Mouse (Mus musculus) lung, postnatal 0 days (tissue): ENCODE measurements around the gene Rab37. TPM values are rescaled to one million over a fixed set of nuclear protein-coding genes. Genes with fewer than 3 reads are reported as not detected.

Source experiments
- ATAC-seq: fragments of 200-750 bp; cut with Nextera tagmentation; 2 replicates; pipeline ENCODE4 v1.8.0; 2017; ENCODE audit warnings: moderate library complexity
- DNase-seq: peaks from one replicate; pipeline ENCODE4 v3.0.0-alpha.2; 2016; ENCODE audit warnings: low spot score
- H3K27ac ChIP-seq: fragments of 300-500 bp; sonication (generic); 2 replicates; pipeline ENCODE4 v1.5.1; 2014; ENCODE audit warnings: antibody characterized with exemption, mild to moderate bottlenecking, low read length, mixed read lengths
- H3K27me3 ChIP-seq: fragments of 300-500 bp; sonication (generic); replicated peaks from 2 replicates; pipeline ENCODE4 v1.6.1; 2014; ENCODE audit warnings: low read length, mixed read lengths; ENCODE audit not compliant: insufficient read depth
- H3K36me3 ChIP-seq: fragments of 300-500 bp; sonication (generic); 2 replicates; pipeline ENCODE4 v1.6.1; 2014; ENCODE audit warnings: low read length, mixed read lengths; ENCODE audit not compliant: insufficient read depth
- H3K4me1 ChIP-seq: fragments of 300-500 bp; sonication (generic); 2 replicates; pipeline ENCODE4 v1.6.1; 2014; ENCODE audit warnings: antibody characterized with exemption, low read depth, low read length, mixed read lengths; ENCODE audit not compliant: insufficient read depth
- H3K4me2 ChIP-seq: fragments of 300-500 bp; sonication (generic); replicated peaks from 2 replicates; pipeline ENCODE4 v1.6.1; 2014; ENCODE audit warnings: low read depth, mild to moderate bottlenecking, low read length, moderate library complexity, mixed read lengths
- H3K4me3 ChIP-seq: fragments of 300-500 bp; sonication (generic); 2 replicates; pipeline ENCODE4 v1.5.1; 2014; ENCODE audit warnings: low read depth, low read length
- H3K9ac ChIP-seq: fragments of 300-500 bp; sonication (generic); replicated peaks from 2 replicates; pipeline ENCODE4 v1.6.1; 2014; ENCODE audit warnings: low read depth, mild to moderate bottlenecking
- H3K9me3 ChIP-seq: fragments of 300-500 bp; sonication (generic); 2 replicates; pipeline ENCODE4 v1.6.1; 2016; ENCODE audit warnings: low read length, mixed read lengths
- CTCF ChIP-seq: IDR thresholded peaks from 2 replicates; pipeline ENCODE4 v1.5.1; 2016; ENCODE audit warnings: antibody characterized with exemption, mild to moderate bottlenecking
- EP300 ChIP-seq: IDR thresholded peaks from 2 replicates; pipeline ENCODE4 v1.6.1; 2016; ENCODE audit warnings: antibody characterized with exemption, mild to moderate bottlenecking, control low read depth
- WGBS: fragments of 180-500 bp; shearing (Covaris S2); extraction: QIAGEN DNeasy Blood & Tissue Kit; methylation state at CpG from one replicate; pipeline ENCODE4 v1.1.7; 2014; 5-methylcytosine and 5-hydroxymethylcytosine counted together
- polyA plus RNA-seq: library from polyadenylated mRNA; unstranded; fragments of >200 nt; fragmentation: Nextera tagmentation; extraction: Ambion mirVana; gene quantifications from 2 replicates; pipeline ENCODE4 v1.2.1, GENCODE M21; 2015

Gene Rab37
- polyA plus RNA-seq, 1 experiment from 2014 or later, result 0.85 TPM

DNA sequence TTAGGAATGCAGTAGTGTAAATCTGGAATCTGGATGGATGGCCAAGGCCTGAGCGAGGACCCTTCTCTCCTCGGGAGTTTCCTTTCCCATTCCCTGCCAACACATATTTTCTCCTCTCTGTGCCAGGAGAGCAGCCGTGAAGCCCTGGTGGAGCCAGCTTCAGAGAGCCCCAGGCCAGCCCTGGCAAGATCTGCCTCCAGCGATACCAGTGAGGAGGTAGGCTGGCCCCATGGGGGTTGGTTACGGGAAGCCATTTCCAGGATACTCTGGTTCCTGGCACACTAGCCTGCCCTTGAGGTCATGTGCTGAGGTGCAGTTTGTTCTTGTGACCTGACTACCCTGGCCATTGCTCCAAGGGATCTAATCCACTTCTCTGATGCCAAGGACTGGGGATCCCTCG lies 88.7 kb downstream of the Rab37 start:
- Histone ChIP-seq H3K9me3 (no peaks in the 10 kb centered on the region), H3K4me2 (no peak overlapping the region), H3K36me3 (no peaks in the 10 kb centered on the region), H3K4me1 (peaks cover 6% of the 10 kb centered on the region; the same call in 1 of the 2 replicates), H3K4me3 (no peak overlapping the region), H3K9ac (no peak overlapping the region), H3K27me3 (no peaks in the 10 kb centered on the region), H3K27ac (no peak overlapping the region)
- ATAC-seq, result no peak
- DNase-seq, result no peak
- WGBS, result 76% methylated on average over 6 of the region's 6 CpGs
- TF ChIP-seq EP300 (no peak), CTCF (no peak)

DNA sequence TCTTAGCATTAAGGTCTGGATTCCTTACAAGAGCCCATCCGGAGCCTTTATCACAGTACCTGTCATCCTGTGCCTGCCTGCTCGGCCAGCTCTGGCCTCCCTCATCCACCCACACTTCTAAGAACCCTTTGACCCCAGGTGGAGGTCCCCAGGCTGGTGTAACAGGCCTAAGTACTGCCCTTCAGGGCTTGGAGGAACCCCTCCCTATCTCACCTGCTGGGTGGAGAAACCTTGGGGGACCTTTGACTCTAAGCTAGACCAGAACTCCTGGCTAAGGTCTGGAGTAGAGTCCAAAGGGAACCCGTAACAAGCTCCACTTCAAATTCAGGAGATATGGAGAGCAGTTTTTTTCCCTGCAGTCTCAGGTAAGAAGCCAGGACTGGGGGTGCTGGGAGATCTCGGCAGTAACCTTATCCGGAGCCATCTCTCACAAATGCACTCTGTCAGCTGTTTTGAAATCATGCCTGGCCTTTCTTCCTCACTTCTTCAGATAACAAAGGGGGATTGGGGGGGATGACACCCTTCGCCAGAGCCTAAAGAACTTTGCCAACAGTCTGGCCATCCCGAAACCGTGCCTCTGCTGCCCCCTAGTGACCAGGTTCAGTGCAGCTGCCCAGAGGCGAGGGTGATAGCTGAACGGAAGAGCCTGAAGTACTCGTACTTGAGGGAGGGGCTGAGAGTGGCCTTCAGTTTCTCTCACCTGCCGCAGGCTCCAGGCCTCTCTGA lies 90.8 kb downstream of the Rab37 start:
- Histone ChIP-seq H3K27me3 (no peaks in the 10 kb centered on the region), H3K9me3 (no peaks in the 10 kb centered on the region), H3K4me3 (no peak overlapping the region), H3K9ac (no peak overlapping the region), H3K4me2 (no peak overlapping the region), H3K36me3 (no peaks in the 10 kb centered on the region), H3K27ac (no peak overlapping the region), H3K4me1 (peaks cover 6% of the 10 kb centered on the region; the same call in 1 of the 2 replicates)
- no peak for ATAC-seq
- DNase-seq, result peak; percentile 78
- WGBS, result 18% methylated on average over 12 of the region's 12 CpGs
- TF ChIP-seq CTCF, result peak; percentile 96
- no peak for TF ChIP-seq EP300

DNA sequence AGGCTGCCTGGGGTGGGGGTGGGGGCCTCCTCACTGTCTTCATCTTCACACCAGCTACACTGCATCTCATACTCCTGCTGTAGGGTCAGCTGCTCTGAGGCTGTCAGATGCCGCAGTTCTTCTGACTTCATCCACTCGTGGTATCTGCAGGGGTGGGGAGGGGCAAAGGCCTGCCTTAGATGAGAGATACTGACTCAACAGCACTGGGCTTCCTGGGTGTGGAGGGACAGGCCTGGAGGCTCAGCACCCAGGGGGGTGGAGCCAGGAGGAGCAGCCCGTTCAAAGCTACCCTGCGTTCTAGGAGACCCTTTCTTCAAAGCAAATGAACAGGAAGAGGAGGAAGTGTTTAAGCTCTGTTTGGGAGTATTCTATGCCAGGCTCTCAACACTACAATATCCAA lies 93.7 kb downstream of the Rab37 start:
- Histone ChIP-seq H3K4me3 (no peak overlapping the region), H3K4me1 (peaks cover 9% of the 10 kb centered on the region; the same call in 1 of the 2 replicates), H3K9ac (no peak overlapping the region), H3K36me3 (no peaks in the 10 kb centered on the region), H3K9me3 (no peaks in the 10 kb centered on the region), H3K27ac (no peak overlapping the region), H3K4me2 (no peak overlapping the region), H3K27me3 (no peaks in the 10 kb centered on the region)
- DNase-seq, result no peak
- ATAC-seq, result no peak
- WGBS, result 32% methylated on average over 4 of the region's 4 CpGs
- TF ChIP-seq CTCF (no peak), EP300 (no peak)

DNA sequence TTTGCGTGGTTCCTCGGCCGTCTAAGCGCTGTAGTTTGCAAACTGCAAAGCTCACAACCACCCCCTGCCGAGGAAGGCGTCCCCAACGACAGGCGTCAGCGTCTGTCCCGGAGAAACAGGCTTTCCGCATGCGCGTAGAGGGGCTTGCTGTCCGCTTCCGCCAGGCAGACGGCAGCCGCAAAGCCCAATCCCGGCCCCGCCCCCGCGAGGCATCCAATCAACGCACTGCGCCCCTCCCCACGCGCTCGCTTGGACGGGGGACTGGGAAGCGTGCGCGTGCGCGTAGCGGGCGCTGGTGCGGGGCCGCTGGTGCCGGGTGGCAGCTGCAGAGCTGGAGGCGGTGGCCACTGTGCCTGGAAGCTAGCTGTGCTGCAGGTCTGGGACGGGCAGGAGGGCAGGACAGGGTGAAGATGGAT lies 96.0 kb downstream of the Rab37 start, which contains the start of gene Tmem104:
Gene Tmem104 (plus strand): TSS at position 264 of the 416 bp plus-strand sequence.
- H3K4me1 ChIP-seq, result peaks cover 9% of the 10 kb centered on the region; the same call in 1 of the 2 replicates
- no peaks in the 10 kb centered on the region for H3K36me3 ChIP-seq
- peak within 1 kb of the TSS; percentile 95 for H3K4me2 ChIP-seq
- H3K9ac ChIP-seq, result peak within 1 kb of the TSS; percentile 63
- peak within 1 kb of the TSS; percentile 59 for H3K4me3 ChIP-seq
- H3K27ac ChIP-seq, result peak within 1 kb of the TSS; percentile 89
- no peaks in the 10 kb centered on the region for H3K9me3 ChIP-seq
- DNase-seq, result peak; percentile 99
- peak; percentile 96 for ATAC-seq
- TF ChIP-seq CTCF (peak; percentile 55), EP300 (no peak)
- H3K27me3 ChIP-seq, result no peaks in the 10 kb centered on the region
- WGBS, result under 1% methylated on average over 39 of the region's 39 CpGs

DNA sequence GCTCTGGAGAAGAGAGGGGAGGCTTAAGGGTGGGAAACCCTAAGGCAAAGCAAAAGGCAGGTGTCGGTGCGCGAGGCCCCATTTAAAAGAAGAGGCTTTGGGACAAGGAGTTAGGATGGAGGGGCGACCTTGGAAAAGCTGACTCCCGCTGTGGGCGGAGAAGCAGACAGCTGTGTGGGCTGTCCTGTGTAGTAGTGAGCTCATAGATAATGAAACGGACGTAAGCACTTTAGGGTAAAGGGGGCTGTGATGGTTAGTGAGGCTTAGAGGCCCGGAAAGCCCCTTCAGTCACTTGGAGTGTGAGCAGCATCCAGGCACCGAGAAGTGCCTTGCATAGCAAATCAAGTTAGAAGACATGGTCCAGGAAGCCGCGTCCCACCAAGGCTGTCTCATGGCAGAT lies 96.5 kb downstream of the Rab37 start, which contains the start of gene Nat9:
Gene Nat9 (minus strand): TSS at position 167 of the 400 bp plus-strand sequence.
- Histone ChIP-seq H3K9ac (peak within 1 kb of the TSS; percentile 63), H3K4me3 (peak within 1 kb of the TSS; percentile 59)
- ATAC-seq, result peak; percentile 2; the same call in 1 of the 2 replicates

DNA sequence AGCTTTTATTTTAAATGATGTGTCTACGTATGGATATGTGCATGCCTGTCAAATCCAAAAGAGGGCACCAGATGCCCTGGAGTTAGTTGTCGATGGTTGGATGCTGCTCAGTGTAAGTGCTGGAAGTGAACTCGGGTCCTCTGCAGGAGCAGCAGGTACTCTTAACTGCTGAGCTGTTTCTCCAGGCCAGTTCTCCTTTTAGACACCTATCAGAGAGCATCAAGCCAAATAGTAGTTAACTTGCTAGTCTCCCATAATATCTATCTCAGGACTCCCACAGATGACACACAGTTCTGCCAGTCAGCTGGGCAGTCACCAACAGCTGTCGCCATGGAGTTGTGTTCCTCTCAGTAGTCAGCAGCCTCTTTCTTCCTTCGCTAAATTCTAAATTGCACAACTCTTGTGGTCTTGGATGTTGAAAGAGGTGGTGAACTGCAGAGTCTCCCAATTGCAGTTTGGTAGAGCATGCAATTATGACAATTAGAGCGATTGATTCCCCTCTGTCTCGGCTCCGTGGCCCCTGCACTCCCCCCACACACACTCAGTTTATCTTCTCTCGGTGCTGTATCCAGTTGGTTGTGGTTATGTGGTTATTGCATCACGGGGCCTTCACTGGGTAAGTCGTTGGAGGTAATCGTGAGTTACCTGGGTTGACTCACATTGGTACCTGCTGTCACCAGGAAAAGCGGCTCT lies 97.5 kb downstream of the Rab37 start:
- DNase-seq (peak; percentile 75), ATAC-seq (no peak)
- 74% methylated on average over 13 of the region's 13 CpGs for WGBS
- Histone ChIP-seq H3K27ac (peak overlapping the region; percentile 47; the same call in 1 of the 2 replicates), H3K36me3 (no peaks in the 10 kb centered on the region), H3K4me3 (no peak overlapping the region), H3K4me1 (peaks cover 9% of the 10 kb centered on the region; the same call in 1 of the 2 replicates), H3K27me3 (no peaks in the 10 kb centered on the region), H3K9me3 (no peaks in the 10 kb centered on the region), H3K4me2 (peak overlapping the region; percentile 95), H3K9ac (no peak overlapping the region)
- TF ChIP-seq EP300, result 0 out of 2 replicates have a peak, but pooled peaks have one; percentile 24
- no peak for TF ChIP-seq CTCF

More for the DNA sequence above, 96.5 kb downstream of the Rab37 start, which contains the start of gene Nat9:
- Histone ChIP-seq H3K9me3 (no peaks in the 10 kb centered on the region), H3K27ac (peak within 1 kb of the TSS; percentile 89), H3K4me2 (peak within 1 kb of the TSS; percentile 95), H3K27me3 (no peaks in the 10 kb centered on the region), H3K4me1 (peaks cover 9% of the 10 kb centered on the region; the same call in 1 of the 2 replicates), H3K36me3 (no peaks in the 10 kb centered on the region)
- peak; percentile 19 for DNase-seq
- TF ChIP-seq CTCF (no peak), EP300 (no peak)
- WGBS, result 7% methylated on average over 12 of the region's 12 CpGs
